Mouse (Mus musculus) G1E (cell line): ENCODE data around the gene Ly6g6c.

ENCODE experiments used
- CTCF ChIP-seq: IDR thresholded peaks from 2 replicates; pipeline ENCODE4 v1.5.1; 2012; ENCODE audit warnings: low read depth, low read length, inconsistent platforms, mixed read lengths
- GATA1 ChIP-seq: IDR thresholded peaks from 2 replicates; pipeline ENCODE4 v1.6.1; 2012; ENCODE audit warnings: borderline replicate concordance, low read length, inconsistent platforms, mixed read lengths
- GATA2 ChIP-seq: IDR thresholded peaks from 2 replicates; pipeline ENCODE4 v1.6.1; 2012; ENCODE audit warnings: low read depth, low read length, inconsistent platforms, borderline replicate concordance
- TAL1 ChIP-seq: conservative IDR thresholded peaks from 2 replicates; pipeline ENCODE4 v1.6.1; 2012; ENCODE audit warnings: low read depth, low read length, inconsistent platforms, mixed read lengths

DNA sequence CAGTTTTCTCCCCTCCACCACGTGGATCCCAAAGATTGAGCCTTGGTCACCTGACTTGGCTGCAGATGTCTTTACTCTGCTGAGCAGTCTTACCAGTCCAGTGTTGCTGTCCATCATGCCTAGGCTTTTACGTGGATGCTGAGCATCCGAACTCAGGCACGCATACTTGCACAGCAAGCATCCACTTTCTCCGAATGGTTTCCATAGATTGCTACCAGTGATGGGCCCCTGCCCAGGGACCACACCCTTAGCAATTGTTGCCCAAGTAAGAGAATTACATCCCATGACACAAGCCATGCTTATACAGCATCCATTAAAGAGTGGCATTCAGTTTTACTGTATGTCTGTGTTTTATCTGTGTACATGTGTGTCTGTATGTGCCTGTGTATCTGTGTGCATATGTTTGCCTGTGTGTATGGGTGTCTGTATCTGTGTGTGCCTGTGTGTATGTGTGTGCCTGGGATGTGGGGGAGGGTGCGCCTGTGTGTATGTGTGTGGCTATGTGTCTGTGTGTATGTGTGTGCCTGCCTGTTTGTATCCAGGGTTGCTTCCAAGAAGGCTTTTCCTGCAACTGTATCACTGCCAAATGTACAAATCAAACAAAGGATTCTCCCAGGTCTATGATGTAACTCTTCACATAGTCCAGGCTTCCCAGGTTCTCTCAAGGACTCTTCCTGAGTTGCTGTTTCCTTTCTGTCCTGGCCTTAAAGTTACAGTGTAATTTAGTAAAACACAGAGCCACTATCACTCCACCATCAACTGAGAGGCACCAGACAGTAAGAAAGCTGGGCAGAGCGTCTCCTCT, 9.3 kb upstream of the Ly6g6c start:
- TF ChIP-seq CTCF: no peak
- TF ChIP-seq TAL1: no peak
- no peak for TF ChIP-seq GATA2
- TF ChIP-seq GATA1: no peak
